Mouse (Mus musculus) lung, postnatal 0 days (tissue): Measurements from ENCODE around the gene Arhgef10l.
A peak's percentile ranks its signal among the peaks of the same experiment; 100 is the strongest.

Experiments used
- CTCF ChIP-seq: IDR thresholded peaks from 2 replicates; pipeline ENCODE4 v1.5.1; 2016; ENCODE audit warnings: antibody characterized with exemption, mild to moderate bottlenecking
- EP300 ChIP-seq: IDR thresholded peaks from 2 replicates; pipeline ENCODE4 v1.6.1; 2016; ENCODE audit warnings: antibody characterized with exemption, mild to moderate bottlenecking, control low read depth

- TF ChIP-seq CTCF (peak; percentile 24; the same call in 1 of the 2 replicates), EP300 (no peak)
Measured at GRCm38 (mm10) chr4:140491555-140491954, 174.3 kb downstream of the Arhgef10l start.
